Mouse (Mus musculus) neutrophil, adult 65 days (primary cell): ENCODE results near the gene Tspan10. TPM values are rescaled to one million over a fixed set of nuclear protein-coding genes. Genes with fewer than 3 reads are reported as not detected.

Experiments used
- total RNA-seq: library from RNA; stranded (reverse); gene quantifications from 2 replicates; pipeline ENCODE4 v1.2.4, GENCODE M21; 2023

Tspan10 gene
- total RNA-seq, result 0.84 TPM in 1 of 2 replicates, not detected in the other

DNA sequence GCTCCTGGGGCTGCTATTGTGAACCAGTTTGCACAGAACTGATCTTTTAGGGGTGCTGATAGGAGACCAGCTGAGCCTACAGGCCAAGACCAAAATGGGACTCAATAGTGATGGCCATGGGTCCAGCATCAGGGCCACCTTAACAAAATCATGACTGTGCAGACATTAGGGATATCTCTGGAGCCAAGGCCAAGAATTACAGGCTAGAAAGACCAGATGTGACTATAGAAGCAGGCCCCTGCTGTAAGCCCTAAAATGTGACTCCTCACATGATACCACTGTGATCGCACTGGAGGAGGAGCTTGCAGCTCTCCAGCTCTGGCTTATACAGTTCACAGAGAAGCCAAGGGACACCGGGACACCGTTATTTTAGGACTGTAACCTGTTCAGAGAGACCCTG lies at the start of gene Tspan10:
Gene Tspan10 (plus strand): TSS at position 301 of the 400 bp plus-strand sequence.

DNA sequence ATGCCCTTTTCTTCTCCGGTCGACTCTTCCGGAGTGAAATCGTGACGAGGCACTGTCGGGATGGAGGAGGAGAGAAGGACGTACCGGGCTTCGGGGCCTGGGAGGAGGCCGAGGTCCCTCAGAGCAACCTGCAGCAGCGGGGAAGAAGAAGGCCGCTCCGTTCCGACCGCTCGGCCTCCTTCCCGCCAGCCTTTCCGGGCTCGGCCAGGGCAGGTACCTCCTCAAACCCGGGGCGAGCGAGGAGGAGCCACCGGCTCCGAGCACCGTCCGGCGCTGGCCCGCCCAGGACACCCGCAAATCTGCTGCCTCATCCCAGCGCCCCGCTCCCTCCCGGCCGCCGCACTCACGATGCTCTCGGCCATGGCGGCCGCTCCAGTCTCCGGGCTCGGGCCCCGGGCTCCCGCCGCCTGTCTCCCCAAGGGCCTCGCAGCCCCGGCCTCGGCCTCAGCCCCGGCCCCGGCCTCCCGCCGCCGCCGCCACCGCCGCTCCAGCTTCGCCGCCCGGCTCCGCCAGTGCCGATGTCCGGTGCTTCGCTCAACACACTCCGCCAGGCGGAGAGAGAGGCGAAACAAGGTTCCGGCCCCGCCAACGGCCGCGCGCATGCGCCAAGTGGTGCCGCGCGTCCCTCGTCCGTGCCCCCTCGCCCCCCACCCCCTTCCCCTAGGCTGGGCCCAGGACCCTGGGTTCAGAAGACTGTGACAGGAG lies 5.1 kb upstream of the Tspan10 start, which contains the start of gene Nploc4:
Gene Nploc4 (minus strand): TSS at position 557 of the 705 bp plus-strand sequence.

DNA sequence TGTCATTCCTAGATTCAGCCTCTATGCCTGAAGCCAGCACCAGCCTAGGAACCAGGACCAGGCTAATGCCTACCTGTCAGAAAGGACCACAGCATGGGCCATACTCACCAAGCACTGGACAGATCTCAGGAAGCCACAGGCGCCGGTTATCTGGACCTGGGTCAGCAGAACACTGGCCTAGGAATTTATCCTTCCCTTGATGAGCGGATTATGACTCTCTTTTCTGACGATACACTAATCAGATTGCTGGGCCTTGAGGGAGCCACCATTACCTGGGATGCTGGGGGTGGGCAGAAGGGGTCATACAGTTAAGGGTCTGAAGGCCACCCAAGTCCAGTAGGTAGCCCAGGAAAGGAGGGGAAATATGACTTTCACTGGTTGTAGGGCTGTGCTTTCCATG lies 10.9 kb downstream of the Tspan10 start, which contains the start of gene Pde6g:
Gene Pde6g (minus strand): TSS at position 195 of the 400 bp plus-strand sequence.

DNA sequence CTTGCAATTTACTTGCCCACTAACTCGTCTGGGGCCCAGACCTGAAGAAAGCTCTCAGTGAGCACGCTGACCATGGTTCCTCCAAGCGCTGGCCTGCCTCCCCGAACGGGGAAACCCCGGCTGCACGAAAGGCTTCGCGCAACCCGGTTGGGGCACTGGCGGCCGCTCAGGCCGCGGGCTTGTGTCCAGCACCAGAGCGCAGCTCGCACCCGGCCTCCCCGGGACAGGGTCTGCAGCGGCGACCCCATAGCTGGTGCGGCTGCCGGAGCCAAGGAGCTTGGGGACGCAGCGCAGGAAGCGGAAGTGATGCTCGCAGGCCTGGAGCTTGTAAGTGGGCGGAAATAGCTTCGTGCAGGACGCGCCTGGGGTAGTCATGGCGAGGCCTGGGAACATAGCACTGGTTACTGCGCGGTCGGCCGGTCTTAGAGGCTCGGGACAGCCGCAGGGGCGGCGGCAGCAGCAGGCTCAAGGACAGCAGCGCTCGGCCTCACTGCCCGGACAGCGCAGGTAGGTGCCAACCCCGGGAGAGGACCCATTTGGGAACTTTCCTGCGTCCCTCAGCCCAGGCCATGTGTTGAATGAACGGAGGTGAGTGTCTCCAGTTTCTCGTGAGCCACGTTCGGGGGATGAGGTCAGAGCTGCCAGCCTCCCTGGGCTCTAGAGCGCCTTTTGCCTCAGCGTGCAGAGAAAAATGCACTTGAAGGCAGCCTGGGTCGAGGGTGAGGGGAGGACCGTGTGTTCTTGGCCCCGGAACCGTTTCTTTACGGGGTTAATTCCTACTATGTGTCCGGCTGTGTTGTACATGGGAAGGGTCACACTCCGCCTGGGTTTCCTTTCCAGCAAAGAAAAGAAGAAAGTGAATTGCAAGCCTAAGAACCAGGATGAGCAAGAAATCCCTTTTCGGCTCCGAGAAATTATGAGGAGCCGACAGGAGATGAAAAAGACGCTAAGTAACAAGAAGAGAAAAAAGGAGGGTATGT lies 15.6 kb downstream of the Tspan10 start, which contains the start of the genes Oxld1 and Ccdc137:
Gene Oxld1 (minus strand): TSS at position 297 of the 980 bp plus-strand sequence.
Gene Ccdc137 (plus strand): TSS at position 344 of the 980 bp plus-strand sequence.

DNA sequence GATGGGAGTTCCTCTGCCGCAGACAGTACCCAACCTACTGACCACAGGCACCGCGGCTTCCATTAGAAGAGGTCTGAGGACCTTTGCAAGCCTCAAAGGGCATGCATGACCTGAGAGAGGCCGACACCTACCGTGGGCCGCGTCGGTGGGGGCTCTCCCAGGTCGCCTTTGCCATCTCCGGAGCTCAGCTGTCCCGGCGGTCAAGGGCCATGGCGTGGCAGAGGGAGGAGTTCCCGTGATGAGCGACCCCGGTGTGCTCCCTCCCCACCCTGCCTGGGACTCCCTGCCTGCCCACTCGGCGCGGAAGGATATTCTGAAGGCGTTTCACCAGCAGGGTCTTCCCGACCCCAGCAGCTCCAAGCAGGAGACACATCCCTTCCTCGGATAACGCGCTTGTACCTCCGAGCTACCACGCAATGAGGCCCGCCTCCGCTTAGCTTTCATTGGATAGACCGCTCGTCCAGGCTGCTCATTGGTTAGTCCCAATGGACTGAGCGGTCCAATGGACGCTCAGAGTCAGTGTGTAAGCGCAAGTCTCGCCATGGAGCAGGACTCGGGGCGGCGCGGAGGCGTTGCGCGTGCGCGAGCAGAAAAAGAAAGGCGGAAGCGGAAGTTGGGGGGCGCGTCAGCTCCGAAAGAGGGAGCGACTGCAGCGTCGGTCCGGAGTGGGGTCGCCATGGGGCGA lies 24.7 kb downstream of the Tspan10 start, which contains the start of gene Arl16:
Gene Arl16 (minus strand): TSS at position 557 of the 685 bp plus-strand sequence.

DNA sequence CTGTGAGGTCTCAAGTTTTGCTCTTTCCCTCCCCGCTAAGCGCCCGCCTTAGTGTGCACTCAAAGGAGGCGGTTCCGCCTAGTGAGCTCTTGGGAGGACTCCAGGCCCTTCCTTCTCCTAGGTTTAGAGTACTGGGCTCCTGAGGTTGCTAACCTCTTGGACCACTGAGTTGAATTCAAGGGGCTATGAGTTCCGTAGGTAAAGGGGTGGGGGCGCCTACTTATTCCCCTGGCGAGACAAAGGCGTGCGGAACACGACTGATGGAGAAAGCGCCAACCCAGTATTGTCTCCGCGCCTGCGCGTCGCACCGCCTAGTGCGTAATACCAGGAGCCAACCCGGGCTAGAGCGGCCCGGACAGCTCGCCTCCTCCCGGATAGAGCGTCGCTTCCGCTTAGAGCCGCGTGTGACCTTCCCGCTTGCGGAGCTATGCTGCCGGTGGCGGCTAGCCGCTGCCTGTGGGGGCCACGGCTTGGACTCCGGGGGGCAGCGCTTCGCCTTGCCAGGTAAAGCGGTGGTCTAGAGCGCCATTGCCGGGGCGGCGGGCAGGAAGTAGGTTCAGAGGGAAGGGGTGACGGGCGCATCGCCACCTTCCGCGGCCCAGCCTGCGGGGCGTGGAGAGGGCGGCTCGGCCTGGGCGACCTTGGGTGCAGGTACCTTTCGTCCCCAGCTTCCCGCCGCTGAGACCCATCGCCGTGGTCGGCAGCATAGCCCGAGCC lies 42.0 kb downstream of the Tspan10 start, which contains the start of gene Mrpl12:
Gene Mrpl12 (plus strand): TSS at position 349 of the 717 bp plus-strand sequence.

DNA sequence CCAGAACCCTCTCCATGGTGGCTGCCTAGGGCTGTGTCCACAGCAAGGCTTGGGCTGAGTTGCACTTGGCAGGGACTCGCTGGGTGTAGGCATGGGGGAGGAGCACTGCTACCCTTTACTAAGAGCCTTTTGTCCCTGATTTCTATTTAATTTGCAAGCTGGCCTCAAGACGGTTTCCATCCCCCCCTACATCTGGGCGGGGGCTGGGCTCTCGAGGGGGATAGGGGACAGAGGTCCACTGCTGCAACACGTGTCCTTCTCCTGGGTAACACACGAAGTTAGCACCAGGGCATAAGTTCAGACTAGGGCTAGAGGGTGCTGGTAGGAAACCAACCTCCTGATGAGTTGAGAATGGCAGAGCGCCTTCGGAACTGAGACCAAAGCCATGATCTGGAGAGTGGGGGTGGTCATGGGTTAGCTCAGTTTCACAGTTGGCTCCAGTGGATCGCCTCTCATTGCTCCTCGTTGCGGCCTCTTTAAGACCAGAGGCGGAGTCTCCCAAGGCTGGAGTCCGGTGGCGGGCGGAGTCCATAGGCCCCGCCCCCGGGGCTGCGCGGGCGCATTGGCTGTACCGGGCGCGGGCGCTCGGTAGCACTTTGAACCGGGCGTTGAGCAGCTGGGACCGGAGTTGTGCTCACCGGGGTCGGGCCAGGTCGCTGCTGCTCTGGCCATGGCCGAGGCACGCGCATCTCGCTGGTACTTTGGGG lies 49.0 kb downstream of the Tspan10 start, which contains the start of gene Slc25a10:
Gene Slc25a10 (plus strand): TSS at position 524 of the 707 bp plus-strand sequence.

Other genes with a start within 250 kb of the Tspan10 start
- 3.0 and 3.3 TPM in 2 replicates for gene Bahcc1, start 209.7 kb upstream of the Tspan10 start, total RNA-seq
- gene Actg1, start 94.1 kb upstream of the Tspan10 start, total RNA-seq, result 3,631 and 3,848 TPM in 2 replicates
- gene Fscn2, start 81.1 kb upstream of the Tspan10 start, total RNA-seq, result not detected in 2 replicates
- 12.8 and 19.4 TPM in 2 replicates for gene Faap100, start 63.9 kb upstream of the Tspan10 start, total RNA-seq
- gene Nploc4, start 4.9 kb upstream of the Tspan10 start, total RNA-seq, result 36.9 and 53.5 TPM in 2 replicates
- not detected in 2 replicates for gene Pde6g, start 10.9 kb downstream of the Tspan10 start, total RNA-seq
- gene Oxld1, start 15.4 kb downstream of the Tspan10 start, total RNA-seq, result 2.0 and 4.8 TPM in 2 replicates
- 7.4 and 8.1 TPM in 2 replicates for gene Ccdc137, start 15.5 kb downstream of the Tspan10 start, total RNA-seq
- 5.6 and 7.2 TPM in 2 replicates for gene Arl16, start 25.0 kb downstream of the Tspan10 start, total RNA-seq
- 12.8 and 16.8 TPM in 2 replicates for gene Mrpl12, start 42.0 kb downstream of the Tspan10 start, total RNA-seq
- gene Slc25a10, start 49.2 kb downstream of the Tspan10 start, total RNA-seq, result 11.2 and 13.4 TPM in 2 replicates
- not detected in 2 replicates for gene Gcgr, start 88.1 kb downstream of the Tspan10 start, total RNA-seq
- 28.8 and 31.9 TPM in 2 replicates for gene Mcrip1, start 107.1 kb downstream of the Tspan10 start, total RNA-seq
- not detected in 2 replicates for gene Ppp1r27, start 108.5 kb downstream of the Tspan10 start, total RNA-seq
- 245 and 272 TPM in 2 replicates for gene P4hb, start 130.6 kb downstream of the Tspan10 start, total RNA-seq
- 428 and 459 TPM in 2 replicates for gene Arhgdia, start 139.0 kb downstream of the Tspan10 start, total RNA-seq
- 116 and 122 TPM in 2 replicates for gene Alyref, start 155.7 kb downstream of the Tspan10 start, total RNA-seq
- 36.8 and 40.0 TPM in 2 replicates for gene Anapc11, start 155.8 kb downstream of the Tspan10 start, total RNA-seq
- 1.5 TPM in 1 of 2 replicates, not detected in the other for gene Npb, start 165.8 kb downstream of the Tspan10 start, total RNA-seq
- gene Pcyt2, start 175.3 kb downstream of the Tspan10 start, total RNA-seq, result 28.9 and 43.8 TPM in 2 replicates
- gene Sirt7, start 182.6 kb downstream of the Tspan10 start, total RNA-seq, result 114 and 133 TPM in 2 replicates
- gene Mafg, start 191.0 kb downstream of the Tspan10 start, total RNA-seq, result 122 and 149 TPM in 2 replicates
- 1.4 and 1.5 TPM in 2 replicates for gene Pycr1, start 201.1 kb downstream of the Tspan10 start, total RNA-seq
- gene Myadml2, start 205.5 kb downstream of the Tspan10 start, total RNA-seq, result not detected in 2 replicates
- gene Notum, start 218.5 kb downstream of the Tspan10 start, total RNA-seq, result not detected in 2 replicates
- gene Aspscr1, start 230.3 kb downstream of the Tspan10 start, total RNA-seq, result 82.0 and 103 TPM in 2 replicates